Mouse (Mus musculus) bone marrow, adult 2 months (tissue): ENCODE data around the gene Selenoi.

Experiments
- CTCF ChIP-seq: fragments of 200-500 bp; IDR thresholded peaks from 2 replicates; pipeline ENCODE4 v1.5.1; 2011; ENCODE audit warnings: low read length, control low read depth; ENCODE audit not compliant: control insufficient read depth, insufficient read depth
- POLR2A ChIP-seq: fragments of 200-500 bp; IDR thresholded peaks from 2 replicates; pipeline ENCODE4 v1.6.1; 2011; ENCODE audit warnings: low read depth, mild to moderate bottlenecking, control low read depth, low read length, borderline replicate concordance; ENCODE audit not compliant: control insufficient read depth

DNA sequence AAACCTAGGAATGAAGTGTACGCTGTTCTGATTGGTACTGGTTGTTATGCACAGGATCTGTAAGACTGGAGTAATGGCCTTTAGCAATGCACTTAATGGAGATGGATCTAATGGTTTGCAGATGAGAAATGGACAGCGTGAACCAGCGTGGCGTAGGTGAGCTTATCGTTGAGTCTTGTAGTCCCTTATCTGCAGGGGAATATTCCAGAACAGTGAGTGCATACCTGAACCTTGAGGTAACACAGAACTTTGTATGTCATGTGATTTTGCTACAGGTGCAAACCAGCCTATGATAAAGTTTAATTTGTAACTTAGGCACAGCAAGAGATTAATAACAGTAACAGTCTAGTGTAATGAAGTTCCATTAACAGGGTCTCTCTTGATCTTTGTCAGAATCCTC lies 6.2 kb downstream of the Selenoi start:
- TF ChIP-seq POLR2A (no peak), CTCF (no peak)
